ENCODE assay signal across 8 mouse cellular contexts in genomic region chr11:119087301-119088082, GRCm38 (mm10). TPM values are rescaled to one million over a fixed set of nuclear protein-coding genes. Genes with fewer than 3 reads are reported as not detected.
DNase-seq lines count a peak whose midpoint lies in the region; ATAC-seq and TF ChIP-seq lines count a peak whose summit lies in the region.

No protein-coding gene starts in this region.

- no peak overlapping the region; the same call in 1 of the 2 replicates for H3K9ac ChIP-seq in heart, embryonic 11.5 days (ENCODE audit: low read depth, low read length)
- H3K9ac ChIP-seq in kidney, embryonic 16.5 days (replicated peaks; ENCODE audit: low read length): no peak overlapping the region
- H3K9ac ChIP-seq in stomach, postnatal 0 days (ENCODE audit: low read length): 0 out of 2 replicates have a peak overlapping the region, but pooled peaks have one; percentile 27

- TF ChIP-seq CTCF in stomach, postnatal 0 days (IDR thresholded peaks at IDR 0.05; ENCODE audit: low read depth): peak; percentile 55

- no peak overlapping the region for H3K27ac ChIP-seq in heart, embryonic 11.5 days (ENCODE audit: low read depth, low read length)
- H3K27ac ChIP-seq in kidney, embryonic 16.5 days (ENCODE audit: low read length): no peak overlapping the region
- H3K27ac ChIP-seq in stomach, postnatal 0 days (replicated peaks): peak overlapping the region; percentile 58

- WGBS in heart, embryonic 11.5 days (ENCODE audit: insufficient replicate concordance): 3% methylated on average over 35 of the region's 35 CpGs
- 2% methylated on average over 35 of the region's 35 CpGs for WGBS in kidney, embryonic 16.5 days
- WGBS in stomach, postnatal 0 days: 9% methylated on average over 35 of the region's 35 CpGs

- H3K9me3 ChIP-seq in heart, embryonic 11.5 days (replicated peaks; ENCODE audit: control insufficient read depth, low read length): no peaks in the 10 kb centered on the region
- no peaks in the 10 kb centered on the region for H3K9me3 ChIP-seq in kidney, embryonic 16.5 days (ENCODE audit: low read length)
- H3K9me3 ChIP-seq in stomach, postnatal 0 days (ENCODE audit: control insufficient read depth, low read length): no peaks in the 10 kb centered on the region

- H3K27me3 ChIP-seq in heart, embryonic 11.5 days (ENCODE audit: control insufficient read depth, insufficient read depth, low read length): peaks cover 47% of the 10 kb centered on the region
- peaks cover 42% of the 10 kb centered on the region for H3K27me3 ChIP-seq in kidney, embryonic 16.5 days (ENCODE audit: insufficient read depth, low read length)
- no peaks in the 10 kb centered on the region; the same call in 1 of the 2 replicates for H3K27me3 ChIP-seq in stomach, postnatal 0 days (ENCODE audit: control insufficient read depth, insufficient read depth, low read length)

- no peak for TF ChIP-seq EP300 in stomach, postnatal 0 days (optimal IDR thresholded peaks at IDR 0.05)

- peak overlapping the region; percentile 44 for H3K4me2 ChIP-seq in heart, embryonic 11.5 days
- H3K4me2 ChIP-seq in kidney, embryonic 16.5 days (replicated peaks; ENCODE audit: low read depth, low read length): peak overlapping the region; percentile 15; the same call in 1 of the 2 replicates
- peak overlapping the region; percentile 44 for H3K4me2 ChIP-seq in stomach, postnatal 0 days (replicated peaks; ENCODE audit: low read depth)

- peaks cover 46% of the 10 kb centered on the region for H3K4me1 ChIP-seq in heart, embryonic 11.5 days (ENCODE audit: control insufficient read depth, insufficient read depth, low read length)
- H3K4me1 ChIP-seq in kidney, embryonic 16.5 days (ENCODE audit: insufficient read depth, low read length): peaks cover 72% of the 10 kb centered on the region
- H3K4me1 ChIP-seq in stomach, postnatal 0 days (replicated peaks; ENCODE audit: control insufficient read depth, insufficient read depth): peaks cover 25% of the 10 kb centered on the region

- no peak for ATAC-seq in heart, embryonic 11.5 days (replicated peaks; ENCODE audit: insufficient number of reproducible peaks, low FRiP score, low TSS enrichment)
- no peak for ATAC-seq in kidney, embryonic 16.5 days (ENCODE audit: low FRiP score, low TSS enrichment)
- ATAC-seq in stomach, postnatal 0 days (ENCODE audit: low FRiP score, low TSS enrichment): no peak
- no peak for ATAC-seq in megakaryocyte-erythroid progenitor cell, adult 5-6 weeks (replicated peaks; ENCODE audit: low FRiP score, low TSS enrichment, poor library complexity, severe bottlenecking)

- H3K36me3 ChIP-seq in heart, embryonic 11.5 days (ENCODE audit: control insufficient read depth, insufficient read depth, low read length): no peaks in the 10 kb centered on the region
- H3K36me3 ChIP-seq in kidney, embryonic 16.5 days (ENCODE audit: insufficient read depth, low read length): no peaks in the 10 kb centered on the region
- no peaks in the 10 kb centered on the region for H3K36me3 ChIP-seq in stomach, postnatal 0 days (ENCODE audit: control insufficient read depth, insufficient read depth, low read length)

- DNase-seq in ovary, postnatal 36 days (ENCODE audit: low spot score): peak; percentile 47
- DNase-seq in ovary, postnatal 10 days (ENCODE audit: low spot score): no peak
- peak; percentile 43 for DNase-seq in cerebellum, adult 9-10 months
- DNase-seq in lung, postnatal 10 days: peak; percentile 75
- peak; percentile 54 for DNase-seq in stomach, postnatal 0 days (ENCODE audit: low spot score)

- no peak overlapping the region for H3K4me3 ChIP-seq in heart, embryonic 11.5 days (ENCODE audit: low read depth, low read length)
- H3K4me3 ChIP-seq in kidney, embryonic 16.5 days (ENCODE audit: low read length): no peak overlapping the region
- peak overlapping the region; percentile 4; the same call in 1 of the 2 replicates for H3K4me3 ChIP-seq in stomach, postnatal 0 days (ENCODE audit: low read depth, low read length)

RNA-seq across cellular contexts. Expression of gene Cbx4, which starts 1.5 kb away (rescaled TPM):
- 6.3 and 7.7 TPM in 2 replicates for polyA plus RNA-seq in heart, embryonic 11.5 days (2014; fragmentation: Nextera tagmentation; extraction: Ambion mirVana)
- polyA plus RNA-seq in kidney, embryonic 16.5 days (2015; fragmentation: Nextera tagmentation; extraction: Ambion mirVana): 9.9 and 10.9 TPM in 2 replicates
- polyA plus RNA-seq in stomach, postnatal 0 days (2015; fragmentation: Nextera tagmentation; extraction: Ambion mirVana): 9.6 and 11.2 TPM in 2 replicates
- total RNA-seq in megakaryocyte-erythroid progenitor cell, adult 5-6 weeks (2014; fragmentation: Nextera tagmentation): 5.2 and 5.4 TPM in 2 replicates
- 3.9 and 11.6 TPM in 2 replicates for total RNA-seq in megakaryocyte-erythroid progenitor cell, adult 5-6 weeks (2017)

RNA-seq across cellular contexts. Expression of gene Cbx8, which starts 46.7 kb away (rescaled TPM):
- polyA plus RNA-seq in heart, embryonic 11.5 days (2014; fragmentation: Nextera tagmentation; extraction: Ambion mirVana): 6.7 and 7.8 TPM in 2 replicates
- 8.2 and 8.5 TPM in 2 replicates for polyA plus RNA-seq in kidney, embryonic 16.5 days (2015; fragmentation: Nextera tagmentation; extraction: Ambion mirVana)
- polyA plus RNA-seq in stomach, postnatal 0 days (2015; fragmentation: Nextera tagmentation; extraction: Ambion mirVana): 4.6 and 5.1 TPM in 2 replicates
- total RNA-seq in megakaryocyte-erythroid progenitor cell, adult 5-6 weeks (2014; fragmentation: Nextera tagmentation): 1.3 and 2.2 TPM in 2 replicates
- 0.70 and 1.2 TPM in 2 replicates for total RNA-seq in megakaryocyte-erythroid progenitor cell, adult 5-6 weeks (2017)
